Mouse (Mus musculus): ENCODE data around the gene Nxpe5. TPM values are rescaled to one million over a fixed set of nuclear protein-coding genes. Genes with fewer than 3 reads are reported as not detected.
"Not testable (repeated sequence)": the region's sequence is repeated elsewhere in the genome, so short reads cannot be mapped to it uniquely, and the experiment has no call there.

Gene Nxpe5
- polyA plus RNA-seq (2012; ENCODE audit: insufficient read depth, insufficient read length, missing spikeins): not detected in 2 replicates

DNA sequence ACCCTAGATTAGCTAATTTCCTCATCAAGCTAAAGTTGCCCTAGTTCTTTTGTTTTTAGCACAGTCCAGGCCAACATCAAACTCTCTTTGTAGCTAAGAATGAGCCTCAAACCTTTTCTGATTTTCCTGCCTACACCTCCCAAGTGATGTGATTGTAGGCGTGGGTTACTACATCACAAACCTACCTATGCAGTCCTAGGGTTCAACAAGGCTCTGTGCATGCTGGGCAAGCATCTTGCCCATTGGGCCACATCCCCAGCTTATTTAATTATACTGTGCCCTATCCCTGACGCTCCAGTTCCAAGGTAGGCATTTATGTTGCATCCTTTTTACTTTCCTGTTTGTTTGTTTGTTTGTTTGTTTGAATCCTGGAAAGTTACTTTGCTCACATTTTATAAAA, at the start of gene Nxpe5:
Gene Nxpe5, plus strand, starts transcription at position 199 of the 400 bp plus-strand sequence.
- H3K27ac ChIP-seq (replicated peaks; ENCODE audit: low read depth, low read length): no peak within 1 kb of the TSS

DNA sequence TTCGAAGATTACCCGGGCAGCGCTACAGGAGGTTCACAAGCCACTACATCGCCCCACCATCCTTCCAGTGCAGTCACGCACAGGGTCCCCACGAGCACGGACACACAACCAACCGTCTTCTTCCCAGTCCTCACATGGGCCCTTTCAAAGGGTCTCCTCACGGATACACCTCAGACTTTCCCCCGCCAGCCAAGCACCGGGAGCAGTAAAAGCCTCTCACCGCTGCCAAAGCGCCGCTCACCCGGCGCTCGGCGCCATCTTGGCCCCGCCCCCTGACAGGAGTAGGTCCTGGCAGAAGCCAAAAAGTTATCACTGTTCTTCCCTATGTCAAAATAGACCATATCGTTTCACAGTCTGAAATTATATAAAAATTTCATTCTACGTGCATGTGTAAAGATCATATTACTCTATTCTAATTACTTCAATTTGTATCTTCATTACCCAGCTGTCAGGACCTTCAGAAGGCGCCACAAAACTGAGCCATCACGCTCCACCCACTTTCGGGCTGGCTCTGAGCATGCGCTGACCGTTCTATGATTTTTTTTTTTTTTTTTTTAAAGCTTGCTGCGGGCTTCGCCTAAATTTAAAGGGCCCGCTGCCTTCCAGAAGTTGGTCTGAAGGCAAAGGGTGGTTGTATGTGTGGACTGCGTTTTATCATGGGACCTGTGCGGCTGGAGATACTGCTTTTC, 38.6 kb upstream of the Nxpe5 start, which contains the start of the genes Taf6 and Cnpy4:
Gene Taf6, minus strand, starts transcription at position 502 of the 689 bp plus-strand sequence.
Gene Cnpy4, plus strand, starts transcription at position 536 of the 689 bp plus-strand sequence.
- Histone ChIP-seq H3K4me3 (ENCODE audit: insufficient read depth, low read depth, low read length) (peak within 1 kb of the TSS; percentile 94), H3K4me1 (ENCODE audit: control insufficient read depth, insufficient read depth, insufficient read length, low read length) (no peaks in the 10 kb centered on the region), H3K27ac (replicated peaks; ENCODE audit: low read depth, low read length) (peak within 1 kb of the TSS; percentile 92)

More for the DNA sequence above, at the start of gene Nxpe5:
- Histone ChIP-seq H3K4me3 (ENCODE audit: insufficient read depth, low read depth, low read length) (no peak within 1 kb of the TSS), H3K4me1 (ENCODE audit: control insufficient read depth, insufficient read depth, insufficient read length, low read length) (no peaks in the 10 kb centered on the region)

DNA sequence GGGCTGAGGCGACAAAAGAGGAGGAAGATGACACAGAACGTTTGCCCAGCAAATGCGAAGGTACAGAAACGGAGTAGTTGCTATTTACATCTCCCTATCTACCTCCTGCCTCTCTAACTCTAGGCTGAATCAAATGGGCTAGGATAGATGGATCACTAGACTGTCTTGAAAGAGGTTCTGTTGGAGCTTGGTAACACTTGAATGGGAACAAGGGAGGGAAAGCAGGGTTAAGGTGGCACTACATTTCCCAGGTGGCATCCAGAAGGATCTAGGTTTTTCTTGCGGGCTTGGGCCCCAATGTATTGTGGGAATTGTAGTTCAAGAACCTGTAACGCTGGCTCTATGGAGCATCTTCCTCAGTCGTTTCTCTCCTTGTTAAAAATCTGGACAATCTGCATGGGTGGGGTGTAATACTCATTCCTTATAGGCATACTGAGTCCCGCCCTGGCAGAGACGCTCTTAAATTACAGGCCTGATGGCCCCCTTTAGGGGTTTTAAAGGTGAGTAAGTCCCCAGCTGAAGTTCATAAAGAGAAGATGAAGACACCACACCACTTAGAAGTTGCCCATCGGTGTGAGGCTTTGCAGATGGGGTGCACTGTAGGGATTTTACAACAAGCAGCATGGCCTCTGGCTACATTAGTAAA, 37.9 kb upstream of the Nxpe5 start:
- peak overlapping the region; percentile 82 for H3K4me3 ChIP-seq (ENCODE audit: insufficient read depth, low read depth, low read length)
- H3K4me1 ChIP-seq (ENCODE audit: control insufficient read depth, insufficient read depth, insufficient read length, low read length): no peaks in the 10 kb centered on the region
- peak overlapping the region; percentile 92 for H3K27ac ChIP-seq (replicated peaks; ENCODE audit: low read depth, low read length)

DNA sequence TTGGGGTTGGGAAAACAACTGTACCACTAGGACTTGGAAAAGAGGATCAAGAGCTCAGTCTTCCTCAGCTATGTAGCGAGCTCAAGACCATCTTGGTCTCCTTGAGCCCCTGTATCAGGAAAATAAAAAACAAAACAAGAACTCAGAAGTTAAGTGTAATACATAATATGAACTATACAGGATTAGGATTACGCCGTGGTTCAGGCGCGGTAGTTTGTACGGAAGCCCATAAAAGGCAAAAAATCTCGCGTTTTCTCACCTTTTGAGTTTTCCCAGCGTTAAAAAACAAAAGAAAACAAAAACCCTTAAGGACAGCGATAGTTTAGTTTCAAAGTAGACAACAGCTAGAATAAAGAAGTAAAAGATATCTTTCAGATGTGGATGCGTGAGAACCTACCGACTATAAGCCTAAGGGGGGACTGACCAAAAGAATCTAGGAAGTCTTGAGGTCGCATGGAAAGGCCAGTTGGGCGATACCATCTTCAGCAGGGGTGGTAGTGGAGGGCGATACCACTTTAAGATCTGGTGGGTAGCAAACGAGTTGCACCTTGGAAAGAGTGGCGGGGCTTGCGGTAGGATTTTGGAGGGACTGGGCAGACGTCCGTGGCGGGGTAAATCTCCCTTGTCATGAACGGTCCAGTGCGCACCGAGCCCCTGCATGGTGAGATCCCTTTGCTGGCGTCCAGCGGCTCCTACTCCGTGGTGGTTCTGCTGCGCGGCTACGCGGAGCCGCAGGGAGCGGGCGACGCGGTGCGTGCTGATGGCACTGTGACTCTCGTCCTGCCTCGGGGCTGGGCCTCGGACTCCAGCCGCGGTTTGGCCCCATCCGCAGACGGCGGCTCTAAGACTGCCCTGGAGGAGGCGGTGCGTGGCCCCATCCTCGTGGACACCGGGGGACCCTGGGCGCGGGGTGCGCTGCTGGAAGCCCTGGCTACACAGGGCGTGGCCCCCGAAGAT, 31.6 kb upstream of the Nxpe5 start, which contains the start of gene Mblac1:
Gene Mblac1, plus strand, starts transcription at position 544 of the 957 bp plus-strand sequence.
- Histone ChIP-seq H3K4me3 (ENCODE audit: insufficient read depth, low read depth, low read length) (peak within 1 kb of the TSS; percentile 70), H3K4me1 (ENCODE audit: control insufficient read depth, insufficient read depth, insufficient read length, low read length) (no peaks in the 10 kb centered on the region), H3K27ac (replicated peaks; ENCODE audit: low read depth, low read length) (peak within 1 kb of the TSS; percentile 55)

DNA sequence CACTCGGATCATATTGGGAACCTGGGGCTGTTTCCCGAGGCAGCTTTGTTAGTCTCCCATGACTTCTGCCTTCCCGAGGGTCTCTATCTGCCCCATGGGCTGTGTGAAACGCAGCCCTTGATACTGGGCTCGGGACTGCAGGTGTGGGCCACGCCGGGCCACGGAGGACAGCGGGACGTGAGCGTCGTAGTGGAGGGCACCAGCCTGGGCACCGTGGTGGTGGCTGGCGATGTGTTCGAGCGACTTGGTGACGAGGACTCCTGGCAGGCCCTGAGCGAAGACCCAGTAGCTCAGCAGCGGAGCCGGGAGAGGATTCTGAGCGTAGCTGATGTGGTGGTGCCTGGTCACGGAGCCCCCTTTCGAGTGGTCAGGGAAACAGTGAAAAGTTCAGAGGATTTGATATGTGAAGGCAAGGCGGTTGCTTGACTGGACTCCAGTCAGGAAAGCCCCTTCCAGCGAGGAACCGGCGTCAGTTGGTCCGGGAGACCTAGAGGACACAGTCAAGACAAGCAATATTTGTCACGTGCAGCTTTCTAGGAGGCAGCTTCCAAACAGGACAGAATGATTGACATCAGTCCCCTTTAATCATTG, 30.8 kb upstream of the Nxpe5 start:
- no peaks in the 10 kb centered on the region for H3K4me1 ChIP-seq (ENCODE audit: control insufficient read depth, insufficient read depth, insufficient read length, low read length)
- peak overlapping the region; percentile 70 for H3K4me3 ChIP-seq (ENCODE audit: insufficient read depth, low read depth, low read length)
- peak overlapping the region; percentile 55 for H3K27ac ChIP-seq (replicated peaks; ENCODE audit: low read depth, low read length)

DNA sequence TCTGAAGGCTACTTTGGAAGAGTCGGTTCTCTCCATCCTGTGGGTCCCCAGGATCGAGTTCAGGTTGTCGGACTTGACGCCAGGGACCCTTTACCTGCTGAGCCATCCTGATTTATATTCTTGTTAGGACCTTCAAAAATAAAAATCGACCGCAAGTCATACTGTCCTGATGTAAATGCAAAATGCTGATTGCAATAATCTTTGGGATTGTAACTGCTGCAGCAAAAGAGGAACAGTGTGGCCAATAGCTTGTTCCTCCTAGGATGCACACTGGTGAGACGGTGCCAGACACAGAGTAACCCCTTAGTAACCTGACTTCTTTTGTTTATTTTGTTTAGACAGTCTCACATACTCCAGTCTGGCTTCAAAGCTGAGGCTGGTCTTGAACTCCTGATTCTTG, 30.2 kb upstream of the Nxpe5 start:
- Histone ChIP-seq H3K27ac (replicated peaks; ENCODE audit: low read depth, low read length) (0 out of 2 replicates have a peak overlapping the region, but pooled peaks have one; percentile 55), H3K4me1 (ENCODE audit: control insufficient read depth, insufficient read depth, insufficient read length, low read length) (no peaks in the 10 kb centered on the region), H3K4me3 (ENCODE audit: insufficient read depth, low read depth, low read length) (peak overlapping the region; percentile 70)

DNA sequence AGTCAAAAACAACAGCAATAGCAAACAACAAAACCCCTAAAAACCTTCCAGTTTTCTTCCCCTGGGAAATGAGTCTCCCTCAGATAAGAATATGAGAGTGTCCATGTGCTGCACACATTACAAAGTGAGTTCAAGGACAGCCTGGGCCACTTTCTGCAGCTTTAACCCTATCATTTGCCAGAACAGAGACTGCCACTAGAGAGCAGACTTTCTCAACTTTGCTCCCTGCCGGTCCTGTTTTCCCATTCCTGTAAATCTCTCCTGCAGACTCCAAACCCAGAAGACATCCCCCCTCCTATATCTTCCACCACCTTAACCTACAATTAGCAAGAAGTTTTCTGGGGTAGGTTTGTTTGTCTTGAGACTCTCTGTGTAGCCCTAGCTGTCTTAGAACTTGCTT, 26.1 kb upstream of the Nxpe5 start:
- no peak overlapping the region for H3K27ac ChIP-seq (replicated peaks; ENCODE audit: low read depth, low read length)
- H3K4me3 ChIP-seq (ENCODE audit: insufficient read depth, low read depth, low read length): no peak overlapping the region
- H3K4me1 ChIP-seq (ENCODE audit: control insufficient read depth, insufficient read depth, insufficient read length, low read length): no peaks in the 10 kb centered on the region

DNA sequence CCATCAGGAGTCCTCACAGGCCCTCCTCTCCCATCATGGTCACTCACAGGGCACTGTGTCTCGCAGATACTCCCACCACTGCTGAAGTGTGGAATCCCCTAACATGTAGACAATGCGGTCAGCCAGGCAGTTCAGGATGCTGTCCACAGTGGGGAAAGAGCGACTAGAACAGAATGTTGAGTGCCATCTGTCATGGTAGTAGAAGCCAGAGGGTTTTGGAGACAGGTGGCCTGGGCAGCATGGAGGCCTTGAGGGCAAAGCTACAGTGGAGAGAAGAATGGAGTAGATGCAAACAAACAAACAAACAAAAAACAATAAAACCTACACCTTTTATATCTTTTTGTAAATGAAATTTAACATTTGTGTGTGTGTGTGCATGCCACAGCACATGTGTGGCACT, 23.6 kb upstream of the Nxpe5 start:
- Histone ChIP-seq H3K27ac (replicated peaks; ENCODE audit: low read depth, low read length) (no peak overlapping the region), H3K4me1 (ENCODE audit: control insufficient read depth, insufficient read depth, insufficient read length, low read length) (no peaks in the 10 kb centered on the region), H3K4me3 (ENCODE audit: insufficient read depth, low read depth, low read length) (no peak overlapping the region)

DNA sequence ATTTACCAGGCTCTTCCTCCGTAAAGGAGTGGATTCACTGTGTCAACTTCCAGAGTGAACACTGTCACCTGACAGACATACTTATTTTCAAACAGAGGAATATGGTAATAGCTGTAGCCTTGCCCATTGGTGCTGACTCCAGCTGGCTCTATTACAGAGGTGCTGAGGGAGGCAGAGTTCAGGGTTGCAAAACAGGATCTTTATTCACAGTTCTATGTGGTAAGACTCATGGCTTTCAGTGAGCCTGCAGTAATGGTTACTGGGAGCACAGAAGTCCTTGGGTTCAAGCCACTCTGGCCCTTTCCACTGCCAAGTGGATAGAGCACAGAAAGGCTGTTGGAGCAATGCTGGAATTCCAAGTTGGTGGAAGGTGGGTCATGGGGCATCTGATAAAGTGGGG, 18.4 kb upstream of the Nxpe5 start:
- no peaks in the 10 kb centered on the region for H3K4me1 ChIP-seq (ENCODE audit: control insufficient read depth, insufficient read depth, insufficient read length, low read length)
- H3K4me3 ChIP-seq (ENCODE audit: insufficient read depth, low read depth, low read length): no peak overlapping the region
- no peak overlapping the region for H3K27ac ChIP-seq (replicated peaks; ENCODE audit: low read depth, low read length)

DNA sequence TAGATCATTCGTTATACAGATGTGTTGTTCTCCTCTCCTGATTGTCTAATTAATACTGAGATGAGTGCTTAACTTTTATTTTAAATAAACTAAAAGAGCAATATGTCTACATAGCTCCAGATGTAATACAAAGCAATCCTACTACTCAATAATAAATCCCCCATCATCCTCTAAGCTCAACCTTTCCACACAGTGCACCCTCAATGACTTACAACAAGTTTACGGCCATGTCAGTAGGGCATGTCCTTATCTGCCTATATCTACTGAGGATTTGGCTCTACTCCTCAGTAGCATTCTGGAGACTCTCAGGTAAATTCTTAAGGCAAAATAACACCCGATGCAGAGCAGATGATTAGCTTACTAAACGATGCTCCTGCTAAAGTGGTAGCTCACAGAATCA, 17.8 kb upstream of the Nxpe5 start:
- Histone ChIP-seq H3K4me3 (ENCODE audit: insufficient read depth, low read depth, low read length) (no peak overlapping the region), H3K27ac (replicated peaks; ENCODE audit: low read depth, low read length) (no peak overlapping the region), H3K4me1 (ENCODE audit: control insufficient read depth, insufficient read depth, insufficient read length, low read length) (no peaks in the 10 kb centered on the region)

DNA sequence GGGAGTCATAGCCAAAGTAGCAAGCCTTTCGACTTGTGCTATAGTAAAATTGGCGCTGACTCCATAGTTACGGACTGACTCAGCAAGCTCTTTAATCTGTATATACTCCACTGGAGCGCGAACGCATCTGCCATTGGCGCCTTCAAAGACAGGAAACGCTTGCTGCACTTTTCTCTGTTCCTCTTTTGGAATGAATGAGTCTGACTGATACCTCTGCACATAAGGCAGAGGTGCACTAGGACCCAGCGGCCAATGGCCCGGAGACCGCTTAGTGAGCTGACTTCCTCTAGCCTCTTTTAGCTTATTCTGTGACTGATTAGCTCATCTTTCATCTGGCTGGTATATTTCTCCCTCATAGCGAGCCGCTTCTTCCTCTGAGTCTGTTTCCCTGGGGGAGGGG, 9.1 kb upstream of the Nxpe5 start:
- H3K27ac ChIP-seq (replicated peaks; ENCODE audit: low read depth, low read length); H3K4me3 ChIP-seq (ENCODE audit: insufficient read depth, low read depth, low read length); H3K4me1 ChIP-seq (ENCODE audit: control insufficient read depth, insufficient read depth, insufficient read length, low read length): not testable (repeated sequence)

DNA sequence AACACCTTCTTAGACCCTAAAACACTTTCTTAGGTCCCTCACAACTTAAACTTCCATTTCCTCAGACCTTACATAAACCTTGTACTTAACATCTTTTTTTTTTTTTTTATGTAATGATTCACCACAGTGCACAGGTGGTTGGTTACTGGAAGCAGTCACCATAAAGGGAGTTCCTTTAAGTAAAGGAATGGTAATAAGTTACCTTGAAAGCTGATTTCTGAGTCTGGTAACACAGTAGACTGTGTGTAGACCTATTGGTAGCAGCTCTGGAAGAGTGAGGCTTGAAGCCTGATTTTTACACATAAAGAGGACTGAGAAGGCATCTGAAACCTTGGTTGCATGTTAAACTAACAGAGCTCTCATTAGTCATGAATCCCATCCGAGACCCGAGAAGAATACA, 5.8 kb upstream of the Nxpe5 start:
- no peak overlapping the region for H3K27ac ChIP-seq (replicated peaks; ENCODE audit: low read depth, low read length)
- no peaks in the 10 kb centered on the region for H3K4me1 ChIP-seq (ENCODE audit: control insufficient read depth, insufficient read depth, insufficient read length, low read length)
- no peak overlapping the region for H3K4me3 ChIP-seq (ENCODE audit: insufficient read depth, low read depth, low read length)

DNA sequence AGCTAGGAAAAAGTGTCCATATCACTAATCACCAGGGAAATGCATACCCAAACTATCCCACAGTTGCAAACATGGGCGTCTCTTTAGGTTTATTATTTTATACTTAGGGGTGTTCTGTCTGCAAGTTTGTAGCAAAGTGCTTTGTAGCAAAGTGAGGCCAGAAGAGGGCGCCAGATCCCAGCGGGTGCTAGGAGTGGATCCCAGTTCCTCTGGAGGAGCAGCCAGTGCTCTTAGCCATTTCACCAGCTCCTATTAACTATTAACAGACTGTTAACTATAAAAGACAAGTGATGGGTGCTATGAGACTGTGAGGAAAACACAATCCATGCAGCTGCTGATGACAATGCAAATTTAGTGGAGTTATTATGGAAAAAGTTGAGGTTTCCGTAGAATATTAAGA, 3.6 kb upstream of the Nxpe5 start:
- Histone ChIP-seq H3K4me1 (ENCODE audit: control insufficient read depth, insufficient read depth, insufficient read length, low read length) (no peaks in the 10 kb centered on the region), H3K4me3 (ENCODE audit: insufficient read depth, low read depth, low read length) (no peak overlapping the region), H3K27ac (replicated peaks; ENCODE audit: low read depth, low read length) (no peak overlapping the region)

DNA sequence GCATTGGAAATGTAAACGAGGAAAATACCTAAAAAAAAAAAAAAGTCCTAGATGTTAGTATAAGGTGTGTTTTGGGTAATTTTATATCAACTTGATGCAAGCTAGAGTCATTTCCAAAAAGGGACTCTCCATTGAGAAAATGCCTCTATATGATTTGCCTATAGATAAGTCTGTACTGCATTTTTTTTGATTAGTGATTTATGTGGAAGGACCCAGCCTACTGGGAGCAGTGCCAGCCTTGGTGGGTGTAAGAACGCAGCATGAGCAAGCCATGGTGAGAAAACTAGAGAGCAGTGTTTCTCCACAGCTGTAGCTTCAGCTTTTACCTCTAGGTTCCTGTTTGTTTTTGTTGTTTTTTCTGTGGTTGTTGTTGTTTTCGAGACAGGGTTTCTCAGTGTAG, 2.4 kb upstream of the Nxpe5 start:
- no peaks in the 10 kb centered on the region for H3K4me1 ChIP-seq (ENCODE audit: control insufficient read depth, insufficient read depth, insufficient read length, low read length)

DNA sequence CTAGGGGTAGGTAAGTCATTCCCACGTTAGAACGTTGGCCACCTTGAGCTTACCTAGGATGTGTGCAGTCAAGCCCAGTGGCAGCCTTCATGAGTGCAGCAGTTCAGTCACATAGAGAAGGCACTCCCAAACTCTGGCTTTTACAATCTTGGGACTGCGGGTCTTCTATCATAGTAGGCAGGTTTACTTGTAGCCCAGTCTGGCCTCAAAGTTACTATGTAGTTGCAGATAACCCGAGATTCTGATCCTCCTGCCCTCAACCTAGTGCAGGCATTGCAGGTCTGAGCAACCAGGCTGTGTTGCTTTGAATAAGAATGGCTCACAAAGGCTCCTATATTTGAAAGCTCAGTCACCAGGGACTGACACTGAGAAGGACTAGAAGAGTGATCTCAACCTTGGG, 793 bp downstream of the Nxpe5 start:
- Histone ChIP-seq H3K27ac (replicated peaks; ENCODE audit: low read depth, low read length) (no peak overlapping the region), H3K4me3 (ENCODE audit: insufficient read depth, low read depth, low read length) (no peak overlapping the region), H3K4me1 (ENCODE audit: control insufficient read depth, insufficient read depth, insufficient read length, low read length) (no peaks in the 10 kb centered on the region)

More for the DNA sequence above, 2.4 kb upstream of the Nxpe5 start:
- Histone ChIP-seq H3K4me3 (ENCODE audit: insufficient read depth, low read depth, low read length) (no peak overlapping the region), H3K27ac (replicated peaks; ENCODE audit: low read depth, low read length) (no peak overlapping the region)

Data from brown adipose tissue, adult 24 weeks (tissue).